Mouse (Mus musculus): ENCODE measurements around the gene Gm17604.

DNA sequence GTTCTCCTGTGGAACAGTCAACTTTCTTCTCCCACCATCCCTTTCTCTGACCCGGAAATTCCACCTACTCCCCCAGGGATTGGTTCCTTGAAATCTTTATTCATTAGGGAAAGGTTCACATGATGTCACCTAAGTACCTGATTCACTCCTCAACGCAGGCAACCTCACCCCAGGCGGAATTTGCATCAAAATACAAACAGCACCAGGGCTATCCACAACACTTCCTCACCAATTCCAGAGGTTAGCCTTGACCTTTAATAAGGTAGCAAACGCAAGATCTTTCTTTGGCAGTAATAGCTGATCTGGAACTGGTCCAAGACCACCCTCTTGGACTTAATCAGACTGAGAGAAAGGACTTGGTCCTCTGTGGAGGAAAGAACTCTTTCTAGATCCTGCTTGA, 1.5 kb downstream of the Gm17604 start:
- TF ChIP-seq CTCF (IDR thresholded peaks at IDR 0.05; ENCODE audit: insufficient read depth, low read depth, low read length): no peak
- TF ChIP-seq POLR2A (IDR thresholded peaks at IDR 0.05; ENCODE audit: insufficient read depth, low read depth, low read length): no peak

Measured in olfactory bulb, adult 2 months (tissue).